Mouse (Mus musculus): ENCODE data around the gene Runx2. TPM values are rescaled to one million over a fixed set of nuclear protein-coding genes. Genes with fewer than 3 reads are reported as not detected.

Gene Runx2
- polyA plus RNA-seq, 1 experiment from 2014 or later = 0.25 TPM

- 79% methylated on average over 2 of the region's 2 CpGs for WGBS
These were observed 164.2 kb downstream of the Runx2 start for GRCm38 (mm10) chr17:44650431-44650830.

GRCm38 (mm10) chr17:44649056-44649455 lies 165.5 kb downstream of the Runx2 start:
- H3K27ac ChIP-seq (ENCODE audit: low read length) = no peak overlapping the region
- H3K4me3 ChIP-seq (ENCODE audit: low read length) = no peak overlapping the region
- H3K36me3 ChIP-seq (ENCODE audit: control insufficient read depth, insufficient read depth) = no peaks in the 10 kb centered on the region
- H3K27me3 ChIP-seq (ENCODE audit: control insufficient read depth, insufficient read depth, low read length) = no peaks in the 10 kb centered on the region; the same call in 1 of the 2 replicates
- H3K9me3 ChIP-seq (replicated peaks; ENCODE audit: control insufficient read depth, low read length) = no peaks in the 10 kb centered on the region
- no peaks in the 10 kb centered on the region for H3K4me1 ChIP-seq (ENCODE audit: control insufficient read depth, insufficient read depth, low read length)
- WGBS = 42% methylated on average over 8 of the region's 8 CpGs
- ATAC-seq (replicated peaks; ENCODE audit: extremely low read depth, insufficient read depth, low FRiP score) = no peak
- no peak overlapping the region for H3K4me2 ChIP-seq (ENCODE audit: low read depth, low read length)
- H3K9ac ChIP-seq (ENCODE audit: low read length) = no peak overlapping the region

More at GRCm38 (mm10) chr17:44650431-44650830, 164.2 kb downstream of the Runx2 start:
- Histone ChIP-seq H3K27ac (ENCODE audit: low read length) (no peak overlapping the region), H3K4me2 (ENCODE audit: low read depth, low read length) (no peak overlapping the region), H3K4me1 (ENCODE audit: control insufficient read depth, insufficient read depth, low read length) (no peaks in the 10 kb centered on the region), H3K27me3 (ENCODE audit: control insufficient read depth, insufficient read depth, low read length) (no peaks in the 10 kb centered on the region; the same call in 1 of the 2 replicates), H3K9ac (ENCODE audit: low read length) (no peak overlapping the region), H3K36me3 (ENCODE audit: control insufficient read depth, insufficient read depth) (no peaks in the 10 kb centered on the region), H3K4me3 (ENCODE audit: low read length) (no peak overlapping the region), H3K9me3 (replicated peaks; ENCODE audit: control insufficient read depth, low read length) (no peaks in the 10 kb centered on the region)
- ATAC-seq (replicated peaks; ENCODE audit: extremely low read depth, insufficient read depth, low FRiP score) = no peak

GRCm38 (mm10) chr17:44647916-44648315 lies 166.7 kb downstream of the Runx2 start:
- WGBS = 76% methylated on average over 6 of the region's 6 CpGs
- no peak overlapping the region for H3K27ac ChIP-seq (ENCODE audit: low read length)

GRCm38 (mm10) chr17:44645146-44645545 lies 169.5 kb downstream of the Runx2 start:
- ATAC-seq (replicated peaks; ENCODE audit: extremely low read depth, insufficient read depth, low FRiP score) = no peak
- 83% methylated on average over 8 of the region's 8 CpGs for WGBS

More at GRCm38 (mm10) chr17:44647916-44648315, 166.7 kb downstream of the Runx2 start:
- ATAC-seq (replicated peaks; ENCODE audit: extremely low read depth, insufficient read depth, low FRiP score) = no peak
- no peaks in the 10 kb centered on the region for H3K4me1 ChIP-seq (ENCODE audit: control insufficient read depth, insufficient read depth, low read length)
- no peaks in the 10 kb centered on the region for H3K36me3 ChIP-seq (ENCODE audit: control insufficient read depth, insufficient read depth)
- no peak overlapping the region for H3K9ac ChIP-seq (ENCODE audit: low read length)
- no peak overlapping the region for H3K4me3 ChIP-seq (ENCODE audit: low read length)
- H3K4me2 ChIP-seq (ENCODE audit: low read depth, low read length) = no peak overlapping the region
- no peaks in the 10 kb centered on the region for H3K9me3 ChIP-seq (replicated peaks; ENCODE audit: control insufficient read depth, low read length)
- H3K27me3 ChIP-seq (ENCODE audit: control insufficient read depth, insufficient read depth, low read length) = no peaks in the 10 kb centered on the region; the same call in 1 of the 2 replicates

GRCm38 (mm10) chr17:44643260-44643659 lies 171.3 kb downstream of the Runx2 start:
- Histone ChIP-seq H3K27ac (ENCODE audit: low read length) (no peak overlapping the region), H3K27me3 (ENCODE audit: control insufficient read depth, insufficient read depth, low read length) (no peaks in the 10 kb centered on the region; the same call in 1 of the 2 replicates), H3K9me3 (replicated peaks; ENCODE audit: control insufficient read depth, low read length) (no peaks in the 10 kb centered on the region), H3K4me1 (ENCODE audit: control insufficient read depth, insufficient read depth, low read length) (no peaks in the 10 kb centered on the region; the same call in 1 of the 2 replicates), H3K36me3 (ENCODE audit: control insufficient read depth, insufficient read depth) (no peaks in the 10 kb centered on the region), H3K4me3 (ENCODE audit: low read length) (no peak overlapping the region), H3K9ac (ENCODE audit: low read length) (no peak overlapping the region), H3K4me2 (ENCODE audit: low read depth, low read length) (no peak overlapping the region)
- no peak for ATAC-seq (replicated peaks; ENCODE audit: extremely low read depth, insufficient read depth, low FRiP score)
- WGBS = 78% methylated on average over 6 of the region's 6 CpGs

More at GRCm38 (mm10) chr17:44645146-44645545, 169.5 kb downstream of the Runx2 start:
- H3K36me3 ChIP-seq (ENCODE audit: control insufficient read depth, insufficient read depth) = no peaks in the 10 kb centered on the region
- no peaks in the 10 kb centered on the region for H3K9me3 ChIP-seq (replicated peaks; ENCODE audit: control insufficient read depth, low read length)
- no peak overlapping the region for H3K4me2 ChIP-seq (ENCODE audit: low read depth, low read length)
- no peak overlapping the region for H3K9ac ChIP-seq (ENCODE audit: low read length)
- H3K4me3 ChIP-seq (ENCODE audit: low read length) = no peak overlapping the region
- no peaks in the 10 kb centered on the region for H3K4me1 ChIP-seq (ENCODE audit: control insufficient read depth, insufficient read depth, low read length)
- H3K27ac ChIP-seq (ENCODE audit: low read length) = no peak overlapping the region
- H3K27me3 ChIP-seq (ENCODE audit: control insufficient read depth, insufficient read depth, low read length) = no peaks in the 10 kb centered on the region; the same call in 1 of the 2 replicates

- H3K27me3 ChIP-seq (ENCODE audit: control insufficient read depth, insufficient read depth, low read length) = no peaks in the 10 kb centered on the region
- H3K4me2 ChIP-seq (ENCODE audit: low read depth, low read length) = no peak overlapping the region
- no peak overlapping the region for H3K27ac ChIP-seq (ENCODE audit: low read length)
- H3K9me3 ChIP-seq (replicated peaks; ENCODE audit: control insufficient read depth, low read length) = no peaks in the 10 kb centered on the region
- 43% methylated on average over 4 of the region's 4 CpGs for WGBS
- H3K4me3 ChIP-seq (ENCODE audit: low read length) = no peak overlapping the region
- no peak for ATAC-seq (replicated peaks; ENCODE audit: extremely low read depth, insufficient read depth, low FRiP score)
- no peaks in the 10 kb centered on the region; the same call in 1 of the 2 replicates for H3K4me1 ChIP-seq (ENCODE audit: control insufficient read depth, insufficient read depth, low read length)
- H3K36me3 ChIP-seq (ENCODE audit: control insufficient read depth, insufficient read depth) = no peaks in the 10 kb centered on the region
- no peak overlapping the region for H3K9ac ChIP-seq (ENCODE audit: low read length)
These were observed 172.5 kb downstream of the Runx2 start for GRCm38 (mm10) chr17:44642126-44642525.

- no peaks in the 10 kb centered on the region; the same call in 1 of the 2 replicates for H3K4me1 ChIP-seq (ENCODE audit: control insufficient read depth, insufficient read depth, low read length)
- ATAC-seq (replicated peaks; ENCODE audit: extremely low read depth, insufficient read depth, low FRiP score) = no peak
- no peak overlapping the region for H3K4me3 ChIP-seq (ENCODE audit: low read length)
- H3K27ac ChIP-seq (ENCODE audit: low read length) = no peak overlapping the region
- no peaks in the 10 kb centered on the region for H3K36me3 ChIP-seq (ENCODE audit: control insufficient read depth, insufficient read depth)
- H3K9me3 ChIP-seq (replicated peaks; ENCODE audit: control insufficient read depth, low read length) = no peaks in the 10 kb centered on the region
- 82% methylated on average over 3 of the region's 3 CpGs for WGBS
- no peaks in the 10 kb centered on the region for H3K27me3 ChIP-seq (ENCODE audit: control insufficient read depth, insufficient read depth, low read length)
- H3K4me2 ChIP-seq (ENCODE audit: low read depth, low read length) = no peak overlapping the region
- no peak overlapping the region for H3K9ac ChIP-seq (ENCODE audit: low read length)
These were observed 173.7 kb downstream of the Runx2 start for GRCm38 (mm10) chr17:44640910-44641309.

GRCm38 (mm10) chr17:44639446-44639845 lies 175.2 kb downstream of the Runx2 start:
- no peak overlapping the region for H3K4me2 ChIP-seq (ENCODE audit: low read depth, low read length)
- 76% methylated on average over 14 of the region's 14 CpGs for WGBS
- H3K9me3 ChIP-seq (replicated peaks; ENCODE audit: control insufficient read depth, low read length) = no peaks in the 10 kb centered on the region
- no peaks in the 10 kb centered on the region for H3K36me3 ChIP-seq (ENCODE audit: control insufficient read depth, insufficient read depth)
- H3K4me1 ChIP-seq (ENCODE audit: control insufficient read depth, insufficient read depth, low read length) = no peaks in the 10 kb centered on the region; the same call in 1 of the 2 replicates
- no peak overlapping the region for H3K27ac ChIP-seq (ENCODE audit: low read length)
- H3K9ac ChIP-seq (ENCODE audit: low read length) = no peak overlapping the region
- H3K27me3 ChIP-seq (ENCODE audit: control insufficient read depth, insufficient read depth, low read length) = no peaks in the 10 kb centered on the region
- H3K4me3 ChIP-seq (ENCODE audit: low read length) = no peak overlapping the region
- ATAC-seq (replicated peaks; ENCODE audit: extremely low read depth, insufficient read depth, low FRiP score) = no peak

GRCm38 (mm10) chr17:44637181-44637880 lies 177.3 kb downstream of the Runx2 start:
- Histone ChIP-seq H3K36me3 (ENCODE audit: control insufficient read depth, insufficient read depth) (no peaks in the 10 kb centered on the region), H3K4me2 (ENCODE audit: low read depth, low read length) (no peak overlapping the region), H3K9ac (ENCODE audit: low read length) (no peak overlapping the region), H3K9me3 (replicated peaks; ENCODE audit: control insufficient read depth, low read length) (no peaks in the 10 kb centered on the region), H3K4me3 (ENCODE audit: low read length) (no peak overlapping the region), H3K4me1 (ENCODE audit: control insufficient read depth, insufficient read depth, low read length) (no peaks in the 10 kb centered on the region; the same call in 1 of the 2 replicates), H3K27ac (ENCODE audit: low read length) (no peak overlapping the region), H3K27me3 (ENCODE audit: control insufficient read depth, insufficient read depth, low read length) (no peaks in the 10 kb centered on the region)
- ATAC-seq (replicated peaks; ENCODE audit: extremely low read depth, insufficient read depth, low FRiP score) = no peak
- 71% methylated on average over 10 of the region's 10 CpGs for WGBS
